Mouse (Mus musculus) stomach, embryonic 16.5 days (tissue): Measurements from ENCODE around the gene Grk1. TPM values are rescaled to one million over a fixed set of nuclear protein-coding genes. Genes with fewer than 3 reads are reported as not detected.

Experiments
- ATAC-seq: fragments of 200-750 bp; cut with Nextera tagmentation; 2 replicates; pipeline ENCODE4 v1.8.0; 2017; ENCODE audit warnings: moderate number of reproducible peaks, moderate TSS enrichment; ENCODE audit not compliant: insufficient read depth, low FRiP score
- H3K27ac ChIP-seq: fragments of 300-500 bp; sonication (generic); 2 replicates; pipeline ENCODE4 v1.5.1; 2014; ENCODE audit warnings: low read length
- H3K27me3 ChIP-seq: fragments of 300-500 bp; sonication (generic); 2 replicates; pipeline ENCODE4 v1.6.1; 2014; ENCODE audit warnings: low read length, control low read depth, mixed read lengths; ENCODE audit not compliant: control insufficient read depth, insufficient read depth
- H3K36me3 ChIP-seq: fragments of 300-500 bp; sonication (generic); 2 replicates; pipeline ENCODE4 v1.6.1; 2014; ENCODE audit warnings: low read length; ENCODE audit not compliant: control insufficient read depth, insufficient read depth
- H3K4me1 ChIP-seq: fragments of 300-500 bp; sonication (generic); 2 replicates; pipeline ENCODE4 v1.6.1; 2014; ENCODE audit warnings: low read length, control low read depth, mixed read lengths; ENCODE audit not compliant: control insufficient read depth, insufficient read depth
- H3K4me2 ChIP-seq: fragments of 300-500 bp; sonication (generic); 2 replicates; pipeline ENCODE4 v1.6.1; 2014; ENCODE audit warnings: low read depth, low read length, mixed read lengths
- H3K4me3 ChIP-seq: fragments of 300-500 bp; sonication (generic); replicated peaks from 2 replicates; pipeline ENCODE4 v1.5.1; 2014; ENCODE audit warnings: mild to moderate bottlenecking, low read length
- H3K9ac ChIP-seq: fragments of 300-500 bp; sonication (generic); 2 replicates; pipeline ENCODE4 v1.6.1; 2014; ENCODE audit warnings: low read length
- H3K9me3 ChIP-seq: fragments of 300-500 bp; sonication (generic); replicated peaks from 2 replicates; pipeline ENCODE4 v1.6.1; 2016; ENCODE audit warnings: low read length, control low read depth; ENCODE audit not compliant: control insufficient read depth
- WGBS: fragments of 180-500 bp; shearing (Covaris S2); extraction: QIAGEN DNeasy Blood & Tissue Kit; methylation state at CpG from one replicate; pipeline ENCODE4 v1.1.7; 2014; 5-methylcytosine and 5-hydroxymethylcytosine counted together
- polyA plus RNA-seq: library from polyadenylated mRNA; unstranded; fragments of >200 nt; fragmentation: Nextera tagmentation; extraction: Ambion mirVana; gene quantifications from 2 replicates; pipeline ENCODE4 v1.2.1, GENCODE M21; 2015

The Grk1 gene
- polyA plus RNA-seq, 1 experiment from 2014 or later: not detected

DNA sequence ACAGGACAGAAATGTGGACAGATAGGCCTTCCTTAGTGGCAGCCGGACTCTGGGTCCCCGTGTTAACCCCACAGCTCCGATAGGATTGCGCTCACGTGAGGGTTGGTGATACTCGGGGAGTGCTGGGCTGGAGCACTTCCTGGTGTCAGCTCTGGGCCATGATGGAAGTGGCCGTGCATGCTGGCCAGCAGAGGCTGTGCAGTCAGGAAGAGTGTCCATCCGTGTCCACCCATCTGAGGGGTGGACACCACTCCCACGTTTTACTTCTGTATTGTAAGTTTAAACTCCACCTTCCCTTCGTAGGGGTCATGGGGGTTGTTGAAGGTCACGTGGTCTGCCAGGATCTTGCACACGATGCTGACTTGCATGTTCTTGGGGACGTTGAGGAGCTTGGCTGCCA lies 18.5 kb upstream of the Grk1 start:
- Histone ChIP-seq H3K27ac (no peak overlapping the region), H3K9ac (no peak overlapping the region), H3K27me3 (no peaks in the 10 kb centered on the region), H3K9me3 (no peaks in the 10 kb centered on the region), H3K4me2 (no peak overlapping the region), H3K4me1 (no peaks in the 10 kb centered on the region), H3K4me3 (no peak overlapping the region), H3K36me3 (no peaks in the 10 kb centered on the region)
- WGBS: 73% methylated on average over 13 of the region's 13 CpGs
- no peak for ATAC-seq

DNA sequence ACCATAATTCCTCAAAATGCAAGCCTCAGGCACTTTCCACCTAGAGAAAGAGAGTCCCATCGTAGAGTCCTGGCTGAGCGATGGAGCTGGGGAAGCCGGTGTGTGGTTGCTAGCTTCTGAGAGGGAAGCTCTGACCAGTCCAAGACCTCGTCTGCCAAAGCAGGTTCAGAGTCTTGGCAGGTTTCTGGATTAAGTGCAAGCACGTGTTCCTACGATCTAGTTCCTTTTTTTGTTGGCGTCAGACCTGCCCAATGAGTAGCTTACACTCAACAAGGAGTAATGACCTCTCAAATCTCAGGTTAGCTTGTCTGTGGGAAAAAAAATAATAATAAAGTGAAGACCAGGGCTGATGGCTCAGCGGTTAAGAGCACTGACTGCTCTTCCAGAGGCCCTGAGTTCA lies 17.2 kb upstream of the Grk1 start:
- Histone ChIP-seq H3K4me1 (no peaks in the 10 kb centered on the region), H3K4me2 (no peak overlapping the region), H3K27ac (no peak overlapping the region), H3K4me3 (no peak overlapping the region), H3K36me3 (no peaks in the 10 kb centered on the region), H3K27me3 (no peaks in the 10 kb centered on the region), H3K9me3 (no peaks in the 10 kb centered on the region), H3K9ac (no peak overlapping the region)
- 75% methylated on average over 8 of the region's 8 CpGs for WGBS
- ATAC-seq: no peak

DNA sequence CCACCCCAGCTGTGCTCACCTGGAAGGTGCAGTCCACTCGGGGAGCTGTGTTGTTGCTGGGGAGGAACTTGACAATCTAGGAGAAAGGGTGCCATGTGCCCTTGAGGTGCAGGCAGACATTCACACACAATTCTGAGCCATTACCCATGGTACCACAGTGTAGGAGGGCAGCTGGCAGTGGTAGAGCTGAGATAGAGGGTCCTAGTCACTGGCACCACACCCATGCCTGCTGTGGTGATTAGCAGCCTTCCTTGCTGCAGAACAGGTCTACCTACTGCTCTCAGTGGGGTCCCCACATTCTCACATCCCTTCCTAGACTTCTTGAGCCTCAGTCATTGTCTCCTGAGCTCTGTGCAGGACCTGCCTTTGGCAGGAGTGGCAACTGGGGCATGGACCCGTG lies 16.1 kb upstream of the Grk1 start:
- no peaks in the 10 kb centered on the region for H3K9me3 ChIP-seq
- no peaks in the 10 kb centered on the region for H3K4me1 ChIP-seq
- H3K27me3 ChIP-seq: no peaks in the 10 kb centered on the region
- no peak for ATAC-seq
- H3K27ac ChIP-seq: no peak overlapping the region
- no peak overlapping the region for H3K4me2 ChIP-seq
- H3K36me3 ChIP-seq: no peaks in the 10 kb centered on the region
- H3K9ac ChIP-seq: no peak overlapping the region
- 69% methylated on average over 2 of the region's 2 CpGs for WGBS
- H3K4me3 ChIP-seq: no peak overlapping the region

DNA sequence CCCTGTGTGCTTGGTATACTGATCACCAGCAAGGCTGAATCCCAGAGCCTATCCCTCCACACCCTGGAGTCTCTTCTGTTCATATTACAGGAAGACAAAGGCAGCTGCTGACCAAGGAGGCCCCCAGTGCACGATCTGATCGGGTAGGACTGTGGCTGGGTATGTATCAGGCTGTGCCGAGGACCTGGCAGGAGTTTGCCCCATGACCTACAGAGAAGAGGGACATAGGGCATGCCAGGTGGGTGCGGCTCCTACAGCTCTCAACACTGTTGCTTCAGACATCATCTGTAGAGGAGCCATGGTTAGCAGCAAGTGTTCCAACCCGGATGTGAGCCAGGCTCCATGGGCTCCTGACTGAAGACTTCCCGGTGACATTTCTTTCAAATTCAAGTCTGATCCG lies 11.0 kb upstream of the Grk1 start:
- H3K9ac ChIP-seq: no peak overlapping the region
- no peak overlapping the region for H3K4me2 ChIP-seq
- no peaks in the 10 kb centered on the region for H3K4me1 ChIP-seq
- H3K36me3 ChIP-seq: no peaks in the 10 kb centered on the region
- ATAC-seq: no peak
- 82% methylated on average over 7 of the region's 7 CpGs for WGBS
- no peak overlapping the region for H3K4me3 ChIP-seq
- H3K9me3 ChIP-seq: no peaks in the 10 kb centered on the region
- H3K27ac ChIP-seq: no peak overlapping the region
- no peaks in the 10 kb centered on the region for H3K27me3 ChIP-seq

DNA sequence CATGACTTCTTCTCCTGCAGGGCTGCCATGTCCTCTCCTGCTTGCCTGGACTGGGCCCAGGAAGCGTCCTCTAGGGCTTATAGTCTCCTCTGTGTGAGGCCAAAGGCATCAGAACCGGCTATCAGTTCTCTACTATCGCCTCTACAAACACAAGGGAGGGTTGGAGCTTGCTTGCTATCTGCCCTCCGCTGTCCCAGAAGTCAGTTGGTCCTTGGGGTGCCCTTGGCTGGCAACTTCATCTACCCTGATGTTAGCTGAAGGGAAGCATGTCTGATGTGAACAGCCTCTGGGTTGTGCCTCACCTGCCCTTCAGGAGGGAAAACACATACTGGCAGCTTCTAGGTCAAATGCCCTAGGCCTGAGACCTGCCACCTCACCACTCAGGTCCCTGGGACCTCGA lies 8.2 kb upstream of the Grk1 start, which contains the start of gene Atp4b:
Gene Atp4b (minus strand): TSS at position 101 of the 400 bp plus-strand sequence.
- no peak for ATAC-seq
- Histone ChIP-seq H3K4me1 (no peaks in the 10 kb centered on the region), H3K27me3 (no peaks in the 10 kb centered on the region), H3K27ac (no peak within 1 kb of the TSS), H3K4me2 (no peak within 1 kb of the TSS), H3K4me3 (no peak within 1 kb of the TSS), H3K9me3 (no peaks in the 10 kb centered on the region), H3K9ac (no peak within 1 kb of the TSS; the same call in 1 of the 2 replicates), H3K36me3 (no peaks in the 10 kb centered on the region)
- WGBS: 69% methylated on average over 5 of the region's 5 CpGs

DNA sequence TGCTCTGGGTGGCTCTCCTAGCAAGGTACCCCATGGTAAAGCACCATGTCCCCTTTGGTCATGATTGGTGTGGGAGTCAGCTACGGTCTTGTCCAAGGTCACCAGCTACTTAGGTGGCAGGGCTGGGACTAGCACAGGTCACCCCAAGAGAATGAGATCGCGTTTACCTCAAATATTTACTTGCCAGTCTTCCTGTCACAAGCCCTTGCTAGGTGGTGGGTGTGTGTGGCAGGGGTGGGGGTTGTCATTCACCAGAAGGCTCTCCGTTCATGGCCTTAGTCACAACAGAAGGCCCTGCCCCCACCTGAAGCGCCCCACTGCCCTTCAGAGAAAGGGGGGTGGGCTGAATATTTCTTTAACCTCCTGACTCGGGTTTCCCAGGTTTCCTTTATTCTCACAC lies 1.4 kb upstream of the Grk1 start:
- 53% methylated on average over 6 of the region's 6 CpGs for WGBS
- H3K4me1 ChIP-seq: no peaks in the 10 kb centered on the region

DNA sequence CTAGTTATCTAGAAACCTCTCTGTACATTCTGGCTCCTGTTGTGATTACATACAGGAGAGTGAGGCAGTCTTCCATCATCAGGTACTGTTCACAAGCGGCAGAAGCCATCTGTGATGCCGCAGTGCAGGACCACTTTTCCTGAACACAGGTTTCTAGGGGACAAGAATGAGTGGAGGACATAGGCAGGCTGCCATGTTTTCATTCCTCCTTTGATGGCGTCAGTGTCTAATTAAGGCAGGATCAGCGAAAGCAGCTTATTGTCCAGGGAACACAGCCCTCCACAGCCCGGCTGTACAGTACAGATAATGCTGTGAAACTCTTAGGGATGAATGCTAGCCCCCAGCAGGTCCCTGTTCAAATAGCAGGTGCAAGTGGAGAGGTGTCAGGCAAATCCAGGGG lies 1.1 kb downstream of the Grk1 start:
- H3K4me3 ChIP-seq: no peak overlapping the region
- H3K27ac ChIP-seq: no peak overlapping the region
- WGBS: 83% methylated on average over 5 of the region's 5 CpGs
- no peaks in the 10 kb centered on the region for H3K27me3 ChIP-seq
- no peak for ATAC-seq
- no peaks in the 10 kb centered on the region for H3K4me1 ChIP-seq
- no peaks in the 10 kb centered on the region for H3K9me3 ChIP-seq
- no peak overlapping the region for H3K9ac ChIP-seq
- no peak overlapping the region for H3K4me2 ChIP-seq
- no peaks in the 10 kb centered on the region for H3K36me3 ChIP-seq

More for the DNA sequence above, 1.4 kb upstream of the Grk1 start:
- Histone ChIP-seq H3K4me3 (no peak overlapping the region), H3K27me3 (no peaks in the 10 kb centered on the region), H3K9ac (no peak overlapping the region), H3K27ac (no peak overlapping the region), H3K36me3 (no peaks in the 10 kb centered on the region), H3K9me3 (no peaks in the 10 kb centered on the region), H3K4me2 (no peak overlapping the region)
- peak; percentile 61; the same call in 1 of the 2 replicates for ATAC-seq

DNA sequence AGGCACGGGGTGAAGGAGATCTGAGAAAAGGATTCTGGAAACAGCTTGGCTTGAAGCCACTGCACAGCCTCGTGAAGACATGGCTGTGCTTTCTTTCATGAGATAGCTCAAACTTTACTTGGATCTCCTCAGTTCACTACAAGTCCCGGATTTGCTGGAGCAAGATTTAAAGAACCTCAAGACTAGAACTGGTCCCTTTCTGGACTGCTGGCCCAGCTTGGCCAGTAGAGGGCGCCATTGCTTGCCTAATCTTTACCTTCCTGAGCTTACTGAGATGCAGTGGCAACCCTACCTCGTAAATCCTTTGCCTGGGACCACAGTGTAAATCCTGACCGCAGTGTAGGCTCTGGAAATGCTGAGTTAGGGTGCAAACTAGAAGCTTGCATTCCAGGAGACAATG lies 6.7 kb downstream of the Grk1 start:
- H3K4me1 ChIP-seq: no peaks in the 10 kb centered on the region
- no peak overlapping the region for H3K9ac ChIP-seq
- ATAC-seq: no peak
- H3K27ac ChIP-seq: no peak overlapping the region
- H3K27me3 ChIP-seq: no peaks in the 10 kb centered on the region
- H3K36me3 ChIP-seq: no peaks in the 10 kb centered on the region
- WGBS: 26% methylated on average over 6 of the region's 6 CpGs
- no peaks in the 10 kb centered on the region for H3K9me3 ChIP-seq
- H3K4me3 ChIP-seq: no peak overlapping the region
- no peak overlapping the region for H3K4me2 ChIP-seq

DNA sequence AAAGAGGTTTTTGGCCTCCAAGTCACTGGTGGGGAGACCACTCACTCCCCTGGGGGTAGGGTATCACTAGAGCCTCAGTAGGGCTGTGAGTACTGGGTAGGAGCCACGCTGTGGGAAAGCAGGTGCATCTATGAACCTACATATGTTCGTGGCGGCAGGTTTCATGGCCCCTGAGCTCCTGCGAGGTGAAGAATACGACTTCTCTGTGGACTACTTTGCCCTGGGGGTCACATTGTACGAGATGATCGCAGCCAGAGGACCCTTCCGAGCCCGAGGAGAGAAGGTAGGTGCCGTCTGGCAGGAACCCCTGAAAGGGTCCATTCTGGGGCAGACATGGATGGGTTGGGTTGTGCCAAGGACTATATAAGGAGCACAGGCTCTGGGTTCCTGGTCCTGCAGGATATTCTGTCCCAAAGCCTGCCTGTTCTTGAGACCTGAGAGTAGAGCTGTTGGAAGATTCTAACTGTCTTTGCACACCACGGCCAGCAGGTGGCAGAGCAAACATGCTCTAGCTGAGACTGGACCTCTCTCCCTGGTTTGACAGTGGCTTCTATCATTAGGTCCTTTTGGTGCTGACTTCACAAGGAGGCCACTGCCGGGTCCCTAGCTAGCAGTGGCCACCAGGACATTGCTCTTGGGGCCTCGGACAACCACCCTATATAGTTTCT lies 8.1 kb downstream of the Grk1 start:
- H3K36me3 ChIP-seq: no peaks in the 10 kb centered on the region
- ATAC-seq: no peak
- H3K9ac ChIP-seq: no peak overlapping the region
- no peaks in the 10 kb centered on the region for H3K4me1 ChIP-seq
- H3K27ac ChIP-seq: no peak overlapping the region
- WGBS: 64% methylated on average over 13 of the region's 13 CpGs
- no peaks in the 10 kb centered on the region for H3K27me3 ChIP-seq
- H3K4me3 ChIP-seq: no peak overlapping the region
- no peak overlapping the region for H3K4me2 ChIP-seq
- H3K9me3 ChIP-seq: no peaks in the 10 kb centered on the region
